Mouse (Mus musculus): ENCODE results near the gene Cyp2c65. TPM values are rescaled to one million over a fixed set of nuclear protein-coding genes. Genes with fewer than 3 reads are reported as not detected.
"Not testable (repeated sequence)": the region's sequence is repeated elsewhere in the genome, so short reads cannot be mapped to it uniquely, and the experiment has no call there.

Cyp2c65 gene
- 0.20 TPM in 1 of 2 replicates, not detected in the other for polyA plus RNA-seq (2015; fragmentation: Nextera tagmentation; extraction: Ambion mirVana)

GRCm38 (mm10) chr19:39060719-39061118, at the start of gene Cyp2c65:
TSS of gene Cyp2c65 (plus strand) at chr19:39061015.
- ATAC-seq (ENCODE audit: low read depth): no peak
- Histone ChIP-seq H3K27me3 (ENCODE audit: control insufficient read depth, insufficient read depth, low read depth, low read length) (no peaks in the 10 kb centered on the region), H3K27ac (ENCODE audit: low read length) (no peak within 1 kb of the TSS), H3K4me2 (ENCODE audit: low read depth, low read length) (no peak within 1 kb of the TSS), H3K4me1 (ENCODE audit: control insufficient read depth, low read depth, low read length) (no peaks in the 10 kb centered on the region), H3K4me3 (ENCODE audit: low read depth, low read length) (no peak within 1 kb of the TSS), H3K36me3 (ENCODE audit: control insufficient read depth, insufficient read depth) (no peaks in the 10 kb centered on the region), H3K9ac (ENCODE audit: low read depth, low read length) (no peak within 1 kb of the TSS), H3K9me3 (replicated peaks; ENCODE audit: control insufficient read depth, low read length) (no peaks in the 10 kb centered on the region)
- WGBS (ENCODE audit: insufficient replicate concordance): 42% methylated on average over 2 of the region's 2 CpGs

- Histone ChIP-seq H3K4me2 (ENCODE audit: low read depth, low read length) (no peak overlapping the region), H3K36me3 (ENCODE audit: control insufficient read depth, insufficient read depth) (no peaks in the 10 kb centered on the region), H3K4me3 (ENCODE audit: low read depth, low read length) (no peak overlapping the region), H3K4me1 (ENCODE audit: control insufficient read depth, low read depth, low read length) (no peaks in the 10 kb centered on the region), H3K27me3 (ENCODE audit: control insufficient read depth, insufficient read depth, low read depth, low read length) (no peaks in the 10 kb centered on the region), H3K9ac (ENCODE audit: low read depth, low read length) (no peak overlapping the region), H3K27ac (ENCODE audit: low read length) (no peak overlapping the region), H3K9me3 (replicated peaks; ENCODE audit: control insufficient read depth, low read length) (no peaks in the 10 kb centered on the region)
- 81% methylated on average over 1 of the region's 1 CpGs for WGBS (ENCODE audit: insufficient replicate concordance)
- no peak for ATAC-seq (ENCODE audit: low read depth)
Measured at GRCm38 (mm10) chr19:39057928-39058327, 2.9 kb upstream of the Cyp2c65 start.

- 45% methylated on average over 2 of the region's 2 CpGs for WGBS (ENCODE audit: insufficient replicate concordance)
Measured at GRCm38 (mm10) chr19:39098779-39099178, 38.0 kb downstream of the Cyp2c65 start.

GRCm38 (mm10) chr19:39113644-39114043, 52.8 kb downstream of the Cyp2c65 start, which contains the start of gene Cyp2c66:
TSS of gene Cyp2c66 (plus strand) at chr19:39113898.
- H3K4me3 ChIP-seq (ENCODE audit: low read depth, low read length): no peak within 1 kb of the TSS
- H3K36me3 ChIP-seq (ENCODE audit: control insufficient read depth, insufficient read depth): no peaks in the 10 kb centered on the region
- H3K4me1 ChIP-seq (ENCODE audit: control insufficient read depth, low read depth, low read length): no peaks in the 10 kb centered on the region
- no peaks in the 10 kb centered on the region for H3K9me3 ChIP-seq (replicated peaks; ENCODE audit: control insufficient read depth, low read length)
- H3K27ac ChIP-seq (ENCODE audit: low read length): no peak within 1 kb of the TSS
- 48% methylated on average over 1 of the region's 1 CpGs for WGBS (ENCODE audit: insufficient replicate concordance)
- no peak within 1 kb of the TSS for H3K9ac ChIP-seq (ENCODE audit: low read depth, low read length)
- no peak for ATAC-seq (ENCODE audit: low read depth)
- no peaks in the 10 kb centered on the region for H3K27me3 ChIP-seq (ENCODE audit: control insufficient read depth, insufficient read depth, low read depth, low read length)
- no peak within 1 kb of the TSS for H3K4me2 ChIP-seq (ENCODE audit: low read depth, low read length)

More at GRCm38 (mm10) chr19:39098779-39099178, 38.0 kb downstream of the Cyp2c65 start:
- not testable (repeated sequence) for H3K27me3 ChIP-seq (ENCODE audit: control insufficient read depth, insufficient read depth, low read depth, low read length); H3K4me3 ChIP-seq (ENCODE audit: low read depth, low read length); H3K4me2 ChIP-seq (ENCODE audit: low read depth, low read length); H3K4me1 ChIP-seq (ENCODE audit: control insufficient read depth, low read depth, low read length); H3K27ac ChIP-seq (ENCODE audit: low read length); ATAC-seq (ENCODE audit: low read depth); H3K9ac ChIP-seq (ENCODE audit: low read depth, low read length); H3K36me3 ChIP-seq (ENCODE audit: control insufficient read depth, insufficient read depth); H3K9me3 ChIP-seq (replicated peaks; ENCODE audit: control insufficient read depth, low read length)

Other genes with a start within 250 kb of the Cyp2c65 start
- 2.7 and 2.9 TPM in 2 replicates for gene Noc3l, start 241.8 kb upstream of the Cyp2c65 start, polyA plus RNA-seq (2015; fragmentation: Nextera tagmentation; extraction: Ambion mirVana)
- 0.90 and 1.1 TPM in 2 replicates for gene Tbc1d12, start 224.4 kb upstream of the Cyp2c65 start, polyA plus RNA-seq (2015; fragmentation: Nextera tagmentation; extraction: Ambion mirVana)
- gene Hells, start 130.1 kb upstream of the Cyp2c65 start, polyA plus RNA-seq (2015; fragmentation: Nextera tagmentation; extraction: Ambion mirVana): 13.9 and 17.8 TPM in 2 replicates
- gene Cyp2c55, start 54.0 kb upstream of the Cyp2c65 start, polyA plus RNA-seq (2015; fragmentation: Nextera tagmentation; extraction: Ambion mirVana): not detected in 2 replicates
- not detected in 2 replicates for gene Cyp2c66, start 52.9 kb downstream of the Cyp2c65 start, polyA plus RNA-seq (2015; fragmentation: Nextera tagmentation; extraction: Ambion mirVana)
- gene Cyp2c29, start 208.4 kb downstream of the Cyp2c65 start, polyA plus RNA-seq (2015; fragmentation: Nextera tagmentation; extraction: Ambion mirVana): not detected in 2 replicates